Mouse (Mus musculus) macrophage (primary cell): Measurements from ENCODE around the gene H2-M10.2. TPM values are rescaled to one million over a fixed set of nuclear protein-coding genes. Genes with fewer than 3 reads are reported as not detected.
A peak's percentile ranks its signal among the peaks of the same experiment; 100 is the strongest.
"Not testable (repeated sequence)": the region's sequence is repeated elsewhere in the genome, so short reads cannot be mapped to it uniquely, and the experiment has no call there.

Source experiments
- H3K27ac ChIP-seq: fragments of 350-480 bp; formaldehyde crosslinking; 2 replicates; pipeline ENCODE4 v1.9.0; 2021
- H3K36me3 ChIP-seq: fragments of 350-480 bp; formaldehyde crosslinking; 2 replicates; pipeline ENCODE4 v1.9.0; 2021; ENCODE audit errors: inconsistent target
- H3K4me3 ChIP-seq: fragments of 350-480 bp; formaldehyde crosslinking; 2 replicates; pipeline ENCODE4 v1.9.0; 2021; ENCODE audit errors: inconsistent target
- H3K79me2 ChIP-seq: fragments of 350-480 bp; formaldehyde crosslinking; 2 replicates; pipeline ENCODE4 v1.9.0; 2021; ENCODE audit errors: inconsistent target
- WGBS: methylation state at CpG from one replicate; pipeline ENCODE4 v1.1.7; 2026; ENCODE audit warnings: inconsistent platforms; ENCODE audit not compliant: missing documents; 5-methylcytosine and 5-hydroxymethylcytosine counted together
- polyA plus RNA-seq: library from polyadenylated mRNA; stranded (reverse); fragments of 250-400 nt; gene quantifications from 3 replicates; pipeline ENCODE4 v1.2.4, GENCODE M21; 2018; ENCODE audit warnings: inconsistent platforms

The H2-M10.2 gene
- polyA plus RNA-seq, 1 experiment from 2014 or later = not detected

DNA sequence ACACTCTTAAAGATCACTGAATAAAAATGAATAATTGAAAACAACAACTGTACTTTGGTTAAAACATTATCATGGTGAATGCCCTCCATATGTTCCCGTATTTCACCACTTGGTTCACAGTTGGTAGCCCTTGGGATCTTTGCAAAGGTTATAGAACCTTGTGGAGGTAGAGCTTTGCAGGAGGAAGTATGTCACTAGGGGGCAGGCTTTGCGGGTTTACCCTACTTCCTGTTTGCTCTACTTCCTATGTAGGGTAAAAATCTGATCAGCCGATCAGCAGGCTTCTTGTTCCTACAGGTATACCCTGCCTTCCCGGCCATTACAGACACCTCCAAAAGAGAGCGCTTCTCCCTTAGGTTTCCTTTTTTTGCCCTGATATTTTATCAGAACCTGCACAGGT lies 20.5 kb downstream of the H2-M10.2 start:
- H3K36me3 ChIP-seq = peaks cover 24% of the 10 kb centered on the region; the same call in 1 of the 2 replicates
- no peak overlapping the region for H3K27ac ChIP-seq
- H3K79me2 ChIP-seq = peaks cover 13% of the 10 kb centered on the region; the same call in 1 of the 2 replicates
- no peak overlapping the region for H3K4me3 ChIP-seq
- WGBS = 43% methylated on average over 5 of the region's 5 CpGs

DNA sequence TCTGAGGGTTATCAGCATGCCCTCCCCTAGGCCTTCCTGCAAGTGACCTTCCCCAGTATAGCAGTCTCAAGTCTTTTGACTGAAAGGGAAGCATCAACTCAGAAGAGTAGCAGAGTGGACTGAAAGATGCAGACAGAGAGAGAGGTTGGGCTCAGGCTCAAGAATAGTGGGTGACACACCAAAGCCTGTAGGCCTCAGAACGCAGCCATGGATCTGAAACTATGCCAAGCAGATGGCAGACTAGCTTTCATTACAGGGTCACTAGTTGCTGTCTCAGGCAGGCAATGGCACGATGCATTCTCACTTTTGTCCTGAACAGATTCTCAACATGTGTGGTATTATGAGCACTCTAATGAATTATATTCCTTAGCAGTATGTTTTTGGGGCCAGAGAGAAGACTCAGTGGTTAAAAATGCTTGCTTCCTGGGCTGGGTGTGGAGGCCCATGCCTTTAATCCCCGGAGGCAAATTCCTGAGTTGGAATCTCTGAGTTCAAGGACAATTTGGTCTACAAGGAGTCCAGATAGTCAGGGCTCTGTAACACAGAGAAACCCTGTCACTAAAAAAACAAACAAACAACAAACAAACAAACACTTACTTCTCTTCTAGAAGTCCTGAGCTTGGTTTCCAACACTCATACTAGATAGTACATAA lies 21.9 kb downstream of the H2-M10.2 start:
- no peak overlapping the region for H3K27ac ChIP-seq
- H3K36me3 ChIP-seq = peaks cover 37% of the 10 kb centered on the region; the same call in 1 of the 2 replicates
- no peaks in the 10 kb centered on the region; the same call in 1 of the 2 replicates for H3K79me2 ChIP-seq
- no peak overlapping the region for H3K4me3 ChIP-seq
- WGBS = 88% methylated on average over 3 of the region's 3 CpGs

DNA sequence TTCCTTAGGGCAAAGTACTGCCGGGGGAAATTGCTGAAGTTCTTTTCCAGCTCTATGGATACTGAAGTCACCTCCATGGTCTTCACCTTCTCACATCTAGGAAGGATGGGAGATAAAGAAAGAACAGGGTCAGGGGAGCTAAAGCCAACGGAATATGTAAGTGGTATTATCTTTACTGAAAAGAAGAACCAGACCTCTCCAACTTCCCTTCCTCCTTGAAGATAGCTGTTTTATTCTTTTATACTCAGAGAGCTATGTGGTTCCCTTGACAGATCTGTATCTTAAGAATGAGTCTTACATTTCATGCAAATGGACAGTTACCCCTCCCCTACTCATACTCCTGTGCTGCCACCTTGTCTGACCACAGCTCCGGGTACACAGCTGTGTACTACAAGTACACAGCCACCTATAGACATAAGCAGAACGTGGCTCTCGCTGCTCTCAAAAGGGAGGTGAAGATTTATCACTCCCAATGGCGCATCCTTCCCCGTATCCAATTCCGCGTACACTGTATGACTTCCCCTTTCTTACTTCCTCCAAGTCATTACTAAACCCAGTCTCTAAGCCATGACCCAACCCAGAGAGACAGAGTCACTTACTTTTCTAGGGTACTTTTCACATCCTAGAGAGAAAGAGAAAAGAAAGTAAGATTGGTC lies 24.7 kb downstream of the H2-M10.2 start:
- H3K4me3 ChIP-seq = no peak overlapping the region
- H3K36me3 ChIP-seq = peaks cover 25% of the 10 kb centered on the region; the same call in 1 of the 2 replicates
- H3K27ac ChIP-seq = peak overlapping the region; percentile 57
- 14% methylated on average over 9 of the region's 9 CpGs for WGBS
- peaks cover 7% of the 10 kb centered on the region; the same call in 1 of the 2 replicates for H3K79me2 ChIP-seq

DNA sequence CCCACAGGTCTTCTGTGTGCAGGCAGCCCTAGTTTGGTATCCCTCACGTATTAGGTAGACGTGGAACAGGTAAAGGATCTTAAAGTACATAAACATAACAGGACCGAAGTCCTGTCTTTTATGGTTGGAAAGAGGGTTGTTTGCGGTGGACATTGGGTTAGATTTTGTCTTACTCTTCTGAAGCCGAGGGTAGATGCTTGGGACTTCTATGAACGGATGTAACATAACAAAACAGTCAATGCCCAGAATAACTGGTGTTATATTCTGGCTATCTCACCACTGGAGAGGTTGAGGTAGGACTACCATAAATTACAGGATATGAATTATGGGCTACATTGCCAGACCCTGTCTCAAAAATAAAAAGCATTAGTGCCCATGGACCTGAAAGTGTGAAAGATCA lies 28.3 kb downstream of the H2-M10.2 start, which contains the start of gene Rpp21:
Gene Rpp21, minus strand, starts transcription at position 101 of the 400 bp plus-strand sequence.
- peaks cover 10% of the 10 kb centered on the region; the same call in 1 of the 2 replicates for H3K79me2 ChIP-seq
- peak within 1 kb of the TSS; percentile 57 for H3K4me3 ChIP-seq
- peaks cover 18% of the 10 kb centered on the region; the same call in 1 of the 2 replicates for H3K36me3 ChIP-seq
- peak within 1 kb of the TSS; percentile 24 for H3K27ac ChIP-seq
- WGBS = 35% methylated on average over 6 of the region's 6 CpGs

DNA sequence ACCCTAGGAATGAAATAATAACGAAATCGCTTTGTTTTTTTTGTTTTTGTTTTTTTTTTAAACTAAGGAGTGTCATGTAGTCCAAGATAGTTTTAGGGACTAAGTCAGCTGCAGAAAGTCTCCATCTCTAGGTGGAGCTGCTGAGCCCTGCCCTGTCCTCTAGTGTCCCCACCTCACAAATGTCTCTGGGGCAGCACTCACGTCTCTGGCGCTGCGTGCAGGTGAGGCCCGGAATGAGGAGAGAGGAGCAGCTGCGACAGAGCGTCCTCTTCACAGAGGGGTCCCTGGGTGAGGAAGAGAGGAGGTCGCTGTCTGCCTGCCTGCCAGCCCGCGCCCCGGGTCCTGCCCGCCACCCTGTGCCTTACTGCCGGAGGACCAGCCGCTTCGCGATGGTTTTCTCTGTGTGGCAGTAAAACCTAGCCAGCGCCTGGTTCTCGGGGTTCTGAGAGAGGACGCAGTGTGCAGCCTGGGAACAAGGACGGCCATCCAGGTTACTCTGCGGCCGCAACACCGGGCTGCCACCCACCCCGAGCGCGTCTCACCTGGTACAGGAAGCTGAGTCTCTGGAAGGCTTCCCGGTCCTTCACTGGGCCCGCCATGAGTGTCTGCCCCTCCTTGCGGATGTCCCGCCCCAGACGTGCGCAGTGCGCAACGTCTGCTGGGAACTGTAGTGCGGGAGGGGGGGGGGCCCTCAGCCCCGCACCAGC lies 28.9 kb downstream of the H2-M10.2 start:
- H3K27ac ChIP-seq = peak overlapping the region; percentile 24
- H3K36me3 ChIP-seq = peaks cover 18% of the 10 kb centered on the region; the same call in 1 of the 2 replicates
- peaks cover 10% of the 10 kb centered on the region; the same call in 1 of the 2 replicates for H3K79me2 ChIP-seq
- peak overlapping the region; percentile 57 for H3K4me3 ChIP-seq
- WGBS = 2% methylated on average over 36 of the region's 37 CpGs

DNA sequence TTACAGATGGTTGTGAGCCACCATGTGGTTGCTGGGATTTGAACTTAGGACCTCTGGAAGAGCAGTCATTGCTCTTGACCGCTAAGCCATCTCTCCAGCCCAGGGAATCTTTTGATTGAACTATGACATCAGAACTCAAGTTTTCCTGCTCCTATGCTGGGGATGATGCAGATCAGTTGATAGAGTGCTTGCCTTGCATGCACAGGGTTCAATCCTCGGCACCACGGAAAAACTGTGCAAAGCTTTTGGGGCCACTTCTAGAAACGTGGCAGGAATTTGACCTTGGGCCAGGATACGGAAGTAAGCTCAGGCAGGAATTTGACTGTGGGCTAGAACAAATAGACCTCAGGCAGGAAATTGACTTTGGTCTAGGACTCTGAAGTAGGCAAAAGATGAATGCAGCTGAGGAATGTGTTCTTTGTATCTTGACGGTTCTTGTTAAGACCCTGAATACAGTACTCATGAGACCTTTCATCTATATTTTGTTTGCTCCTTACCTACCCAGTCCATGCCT lies 33.1 kb downstream of the H2-M10.2 start:
- H3K4me3 ChIP-seq = no peak overlapping the region
- H3K79me2 ChIP-seq = peaks cover 10% of the 10 kb centered on the region; the same call in 1 of the 2 replicates
- peak overlapping the region; percentile 73 for H3K27ac ChIP-seq
- 0 out of 2 replicates have a peak, but pooled peaks cover 4% of the 10 kb centered on the region for H3K36me3 ChIP-seq
- WGBS = 41% methylated on average over 6 of the region's 6 CpGs

DNA sequence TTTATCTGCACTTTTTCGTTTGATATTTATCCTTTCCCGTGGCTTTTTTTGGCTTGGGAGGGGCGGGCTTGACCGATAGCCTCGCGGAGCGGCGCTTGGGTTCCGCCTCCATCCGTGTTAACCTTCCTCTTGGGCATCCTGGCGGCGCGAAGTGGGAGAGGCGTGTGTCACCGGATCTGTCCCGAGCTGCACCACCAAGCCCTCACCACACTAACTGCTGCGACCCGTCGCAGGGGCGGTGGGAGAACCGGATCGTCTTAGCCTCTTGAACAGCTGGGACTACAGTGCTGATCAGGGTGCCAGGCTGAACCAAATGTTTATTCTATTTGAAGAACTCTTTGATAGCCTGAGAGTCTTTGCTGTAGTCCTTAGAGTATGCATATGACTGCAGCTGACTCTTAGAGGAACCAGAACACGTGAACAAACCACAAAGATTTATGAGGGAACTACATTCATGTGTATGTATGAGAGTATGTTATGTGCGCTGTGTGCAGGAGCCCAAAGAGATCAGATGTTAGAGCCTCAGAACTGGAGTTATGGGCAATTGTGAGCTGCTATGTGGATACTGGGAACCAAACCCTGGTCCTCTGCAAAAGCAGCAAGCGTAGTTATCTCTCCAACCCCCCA lies 33.9 kb downstream of the H2-M10.2 start:
- WGBS = 5% methylated on average over 25 of the region's 25 CpGs
- Histone ChIP-seq H3K27ac (peak overlapping the region; percentile 73), H3K4me3 (peak overlapping the region; percentile 28), H3K79me2 (peaks cover 10% of the 10 kb centered on the region; the same call in 1 of the 2 replicates), H3K36me3 (0 out of 2 replicates have a peak, but pooled peaks cover 4% of the 10 kb centered on the region)

DNA sequence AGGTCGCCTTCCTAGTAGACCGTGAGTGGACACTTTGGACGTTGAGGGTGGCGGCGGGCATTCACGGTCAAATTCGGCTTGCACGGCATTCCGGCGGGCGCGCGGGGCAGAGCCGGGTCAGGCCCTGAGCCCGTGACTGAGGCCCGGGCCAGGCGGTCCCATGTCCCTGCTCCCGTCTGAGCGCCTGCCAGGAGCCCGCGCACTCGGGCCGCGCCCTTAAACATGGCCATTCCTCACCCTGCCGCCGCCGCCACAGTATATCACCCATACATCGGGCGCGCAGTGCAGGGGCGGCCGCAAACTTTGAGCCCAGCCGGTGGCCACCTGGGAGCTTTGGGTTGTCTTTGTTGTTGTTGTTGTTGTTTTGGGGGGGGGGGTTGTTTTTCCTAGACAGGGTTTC lies 37.4 kb downstream of the H2-M10.2 start:
- no peaks in the 10 kb centered on the region for H3K36me3 ChIP-seq
- 67% methylated on average over 33 of the region's 33 CpGs for WGBS
- H3K27ac ChIP-seq = no peak overlapping the region
- H3K79me2 ChIP-seq = no peaks in the 10 kb centered on the region
- H3K4me3 ChIP-seq = no peak overlapping the region

DNA sequence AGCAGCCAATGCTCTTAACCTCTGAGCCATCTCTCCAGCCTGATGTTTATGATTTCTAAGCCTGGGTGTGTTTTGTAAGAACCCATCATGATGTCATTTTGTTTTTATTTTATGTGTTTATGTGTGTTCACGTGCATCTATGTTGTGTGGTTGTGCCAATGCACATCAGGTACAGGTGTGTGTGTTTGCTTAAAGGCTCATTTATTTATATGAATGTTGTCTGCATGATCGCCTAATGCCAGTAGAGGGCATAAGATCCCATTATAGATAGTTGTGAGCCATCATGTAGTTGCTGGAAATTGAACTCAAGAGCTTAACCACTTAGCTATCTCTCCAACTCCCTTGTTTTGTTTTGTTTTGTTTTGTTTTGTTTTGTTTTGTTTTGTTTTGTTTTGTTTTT lies 40.5 kb downstream of the H2-M10.2 start:
- WGBS = 82% methylated on average over 2 of the region's 2 CpGs
- no peak overlapping the region for H3K27ac ChIP-seq

DNA sequence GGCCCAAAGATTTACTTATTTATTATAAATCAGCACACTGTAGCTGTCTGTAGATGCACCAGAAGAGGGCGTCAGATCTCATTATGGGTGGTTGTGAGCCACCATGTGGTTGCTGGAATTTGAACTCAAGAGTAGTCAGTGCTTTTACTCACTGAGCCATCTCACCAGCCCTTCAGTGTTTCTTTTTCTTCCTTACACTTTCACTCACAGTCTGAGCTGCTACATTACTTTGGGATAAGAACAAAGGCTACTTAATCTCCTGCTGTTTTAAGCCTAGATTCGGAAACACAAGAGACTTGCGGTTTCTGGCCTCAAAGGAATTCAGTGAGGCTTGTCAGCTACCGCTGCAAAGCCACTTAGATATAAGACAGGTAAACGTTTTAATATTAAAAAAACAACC lies 42.3 kb downstream of the H2-M10.2 start:
- Histone ChIP-seq H3K27ac (no peak overlapping the region), H3K36me3 (no peaks in the 10 kb centered on the region), H3K79me2 (no peaks in the 10 kb centered on the region), H3K4me3 (no peak overlapping the region)
- WGBS = 72% methylated on average over 5 of the region's 5 CpGs

More for the DNA sequence above, 40.5 kb downstream of the H2-M10.2 start:
- no peak overlapping the region for H3K4me3 ChIP-seq
- no peaks in the 10 kb centered on the region for H3K79me2 ChIP-seq
- no peaks in the 10 kb centered on the region for H3K36me3 ChIP-seq

DNA sequence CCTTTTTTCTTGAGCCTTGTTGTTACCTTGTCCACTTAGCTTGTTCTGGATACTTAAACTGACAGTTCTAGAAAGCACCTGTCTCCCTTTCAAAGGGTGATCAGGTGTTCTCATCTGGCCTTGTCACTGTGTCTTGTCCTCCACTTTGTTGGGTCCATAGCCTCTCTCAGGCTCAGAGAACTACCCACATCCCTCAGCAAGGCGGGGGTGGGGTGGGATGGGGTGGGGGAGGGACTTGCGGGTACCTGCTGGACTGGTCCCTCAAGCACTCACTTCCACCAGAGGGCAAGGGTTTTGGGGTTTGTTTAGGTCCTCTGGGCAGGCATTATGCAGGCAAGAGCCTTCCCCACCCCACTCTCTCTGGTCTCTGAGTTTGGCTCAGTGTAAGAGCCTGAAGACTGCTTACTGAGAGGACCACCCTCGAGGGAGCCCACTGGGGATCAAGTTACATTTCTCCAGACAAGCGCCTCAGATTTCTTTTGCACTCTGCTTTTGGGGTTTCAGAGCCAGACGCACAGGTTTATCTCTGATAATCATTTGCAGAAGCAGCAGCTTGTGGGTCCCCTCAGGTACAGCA lies 45.6 kb downstream of the H2-M10.2 start:
- Histone ChIP-seq H3K79me2 (no peaks in the 10 kb centered on the region), H3K27ac (no peak overlapping the region), H3K36me3 (no peaks in the 10 kb centered on the region), H3K4me3 (no peak overlapping the region)
- 57% methylated on average over 5 of the region's 5 CpGs for WGBS

DNA sequence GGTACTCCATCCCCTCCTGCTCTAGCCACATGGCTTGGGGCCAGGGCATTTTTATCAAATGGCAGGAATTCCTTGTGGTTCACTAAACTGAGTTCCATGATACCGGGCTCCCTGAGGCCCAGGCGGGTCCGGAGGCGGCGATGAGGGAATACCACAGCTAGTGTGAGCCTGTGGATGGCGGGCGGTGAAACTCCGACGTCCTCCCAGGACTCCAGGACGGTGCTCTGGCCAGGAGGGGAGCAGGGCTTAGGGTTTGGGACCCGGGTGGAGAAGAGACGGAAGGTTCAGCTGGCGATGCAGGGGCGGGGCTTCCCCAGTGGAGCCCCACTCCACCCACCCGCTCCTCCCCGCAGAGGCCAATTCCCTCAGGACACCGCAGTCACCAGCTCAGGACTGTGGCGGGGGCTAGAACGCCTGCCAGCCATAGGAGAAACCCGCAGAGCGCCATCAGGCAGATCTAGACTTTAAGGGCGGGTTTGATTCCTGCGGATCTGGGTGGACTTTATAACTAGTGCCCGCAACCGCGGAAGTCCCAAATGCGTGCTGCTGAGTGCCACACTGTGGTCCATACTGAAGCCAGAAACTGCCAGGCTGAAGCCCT lies 48.9 kb downstream of the H2-M10.2 start:
- H3K36me3 ChIP-seq = no peaks in the 10 kb centered on the region
- no peak overlapping the region for H3K4me3 ChIP-seq
- 17% methylated on average over 25 of the region's 27 CpGs for WGBS

DNA sequence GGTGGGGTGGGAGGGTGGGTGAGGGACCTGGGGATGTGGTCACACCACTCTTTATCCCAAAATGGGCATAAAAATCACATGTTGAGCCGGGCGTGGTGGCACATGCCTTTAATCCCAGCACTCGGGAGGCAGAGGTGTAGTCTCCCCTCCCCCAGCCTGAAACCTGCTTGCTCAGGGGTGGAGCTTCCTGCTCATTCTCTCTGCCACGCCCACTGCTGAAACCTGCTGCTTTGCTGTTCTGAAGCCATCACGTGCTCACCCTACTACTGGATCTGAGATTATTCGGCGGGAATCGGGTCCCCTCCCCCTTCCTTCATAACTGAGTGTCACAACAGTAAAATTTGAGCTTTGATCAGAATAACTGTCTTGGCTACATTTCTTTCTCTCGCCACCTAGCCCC lies 51.0 kb downstream of the H2-M10.2 start:
- not testable (repeated sequence) for H3K4me3 ChIP-seq, H3K27ac ChIP-seq, H3K36me3 ChIP-seq, H3K79me2 ChIP-seq
- 18% methylated on average over 6 of the region's 9 CpGs for WGBS

More for the DNA sequence above, 48.9 kb downstream of the H2-M10.2 start:
- Histone ChIP-seq H3K27ac (no peak overlapping the region), H3K79me2 (no peaks in the 10 kb centered on the region)
